Mouse (Mus musculus) myocyte (in vitro differentiated cells): ENCODE data around the gene Prdm2. TPM values are rescaled to one million over a fixed set of nuclear protein-coding genes. Genes with fewer than 3 reads are reported as not detected.

ENCODE experiments used
- H3K27me3 ChIP-seq: one replicate; pipeline ENCODE4 v1.6.1; 2011; ENCODE audit not compliant: control insufficient read depth, insufficient read depth, insufficient read length
- H3K36me3 ChIP-seq: one replicate; pipeline ENCODE4 v1.6.1; 2011; ENCODE audit not compliant: control insufficient read depth, insufficient read depth
- H3K4me2 ChIP-seq: one replicate; pipeline ENCODE4 v1.6.1; 2011; ENCODE audit warnings: low read depth, control low read depth
- H3K4me3 ChIP-seq: one replicate; pipeline ENCODE4 v1.5.1; 2011; ENCODE audit warnings: mild to moderate bottlenecking, control low read depth, moderate library complexity
- H3K79me2 ChIP-seq: one replicate; pipeline ENCODE4 v1.6.1; 2011; ENCODE audit not compliant: control insufficient read depth, insufficient read depth
- H3ac ChIP-seq: one replicate; pipeline ENCODE4 v1.6.1; 2011; ENCODE audit not compliant: control insufficient read depth, insufficient read length
- CEBPB ChIP-seq: IDR thresholded peaks from 2 replicates; pipeline ENCODE4 v1.6.1; 2011; ENCODE audit warnings: mild to moderate bottlenecking, moderate library complexity; ENCODE audit not compliant: poor library complexity, insufficient read depth, severe bottlenecking
- E2F4 ChIP-seq: IDR thresholded peaks from one replicate; pipeline ENCODE4 v1.6.1; 2011; ENCODE audit warnings: mild to moderate bottlenecking, control low read depth, moderate library complexity; ENCODE audit not compliant: insufficient read depth
- MAX ChIP-seq: IDR thresholded peaks from one replicate; pipeline ENCODE4 v1.6.1; 2011; ENCODE audit warnings: low read depth, mild to moderate bottlenecking, control low read depth
- MYOD1 ChIP-seq, 3 experiments: IDR thresholded peaks; one replicate each; pipeline ENCODE4 v1.6.1; 2011; ENCODE audit warnings: control low read depth in 2 of 3, low read depth in 2 of 3, mild to moderate bottlenecking in 2 of 3, moderate library complexity in 1 of 3; ENCODE audit not compliant: insufficient read length in 2 of 3, control insufficient read depth in 1 of 3
- MYOG ChIP-seq, 3 experiments: IDR thresholded peaks; one replicate each; pipeline ENCODE4 v1.6.1; 2011; ENCODE audit warnings: control low read depth in 2 of 3, low read depth in 2 of 3, mild to moderate bottlenecking in 2 of 3; ENCODE audit not compliant: insufficient read length in 2 of 3, control insufficient read depth in 1 of 3, insufficient read depth in 1 of 3
- POLR2A ChIP-seq: IDR thresholded peaks from one replicate; pipeline ENCODE4 v1.6.1; 2011; ENCODE audit warnings: low read depth, mild to moderate bottlenecking, control low read depth, moderate library complexity; ENCODE audit not compliant: insufficient read length
- POLR2AphosphoS2 ChIP-seq: IDR thresholded peaks from one replicate; pipeline ENCODE4 v1.6.1; 2011; ENCODE audit warnings: low read depth, control low read depth; ENCODE audit not compliant: insufficient read length
- REST ChIP-seq: IDR thresholded peaks from one replicate; pipeline ENCODE4 v1.6.1; 2011; ENCODE audit warnings: mild to moderate bottlenecking, control low read depth, moderate library complexity; ENCODE audit not compliant: insufficient read depth, insufficient read length
- SRF ChIP-seq: IDR thresholded peaks from one replicate; pipeline ENCODE4 v1.6.1; 2011; ENCODE audit warnings: low read depth; ENCODE audit not compliant: control insufficient read depth, insufficient read length
- TCF12 ChIP-seq: IDR thresholded peaks from one replicate; pipeline ENCODE4 v1.6.1; 2011; ENCODE audit warnings: mild to moderate bottlenecking, control low read depth; ENCODE audit not compliant: poor library complexity, insufficient read depth, severe bottlenecking
- TCF3 ChIP-seq: IDR thresholded peaks from one replicate; pipeline ENCODE4 v1.6.1; 2011; ENCODE audit warnings: low read depth, control low read depth; ENCODE audit not compliant: insufficient read length
- USF1 ChIP-seq: IDR thresholded peaks from one replicate; pipeline ENCODE4 v1.6.1; 2011; ENCODE audit warnings: low read depth, mild to moderate bottlenecking, control low read depth, moderate library complexity
- polyA plus RNA-seq: library from polyadenylated mRNA; unstranded; fragments of >200 nt; fragmentation: generic; extraction: Trizol; gene quantifications from one replicate; pipeline ENCODE4 v1.2.1, GENCODE M21; 2012; ENCODE audit warnings: missing spikeins

Gene Prdm2
- polyA plus RNA-seq, 1 experiment: 14.5 TPM

DNA sequence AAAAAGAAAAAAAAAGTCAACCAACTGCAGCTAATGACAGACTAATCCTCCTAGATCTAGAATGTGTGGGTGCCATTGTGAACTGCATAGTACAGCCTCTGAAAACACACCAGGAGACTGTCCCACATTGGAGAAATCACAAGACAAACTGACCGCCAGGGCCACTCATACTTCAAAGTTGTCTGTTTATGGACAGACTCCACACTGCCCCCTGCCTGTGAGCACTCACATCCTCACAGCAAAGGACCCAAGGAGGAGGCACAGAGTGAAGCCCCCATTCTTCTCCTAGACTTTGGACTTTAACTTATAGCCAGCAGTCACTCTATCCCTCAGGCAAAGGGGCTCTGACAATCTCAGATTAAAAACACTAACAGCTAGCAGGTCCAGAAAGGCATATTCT is 61.5 kb downstream of the Prdm2 start:
- no peak overlapping the region for H3ac ChIP-seq
- H3K36me3 ChIP-seq: peaks cover 5% of the 10 kb centered on the region
- no peak overlapping the region for H3K4me3 ChIP-seq
- H3K4me2 ChIP-seq: no peak overlapping the region
- no peaks in the 10 kb centered on the region for H3K27me3 ChIP-seq
- peaks cover 100% of the 10 kb centered on the region for H3K79me2 ChIP-seq
- TF ChIP-seq POLR2A (no peak), TCF12 (no peak), SRF (no peak), REST (no peak), E2F4 (no peak), MYOD1 (IDR thresholded peaks at IDR 0.05; ENCODE audit: control insufficient read depth in 1 of 3, insufficient read length in 2 of 3, low read depth in 2 of 3) (no peak)

DNA sequence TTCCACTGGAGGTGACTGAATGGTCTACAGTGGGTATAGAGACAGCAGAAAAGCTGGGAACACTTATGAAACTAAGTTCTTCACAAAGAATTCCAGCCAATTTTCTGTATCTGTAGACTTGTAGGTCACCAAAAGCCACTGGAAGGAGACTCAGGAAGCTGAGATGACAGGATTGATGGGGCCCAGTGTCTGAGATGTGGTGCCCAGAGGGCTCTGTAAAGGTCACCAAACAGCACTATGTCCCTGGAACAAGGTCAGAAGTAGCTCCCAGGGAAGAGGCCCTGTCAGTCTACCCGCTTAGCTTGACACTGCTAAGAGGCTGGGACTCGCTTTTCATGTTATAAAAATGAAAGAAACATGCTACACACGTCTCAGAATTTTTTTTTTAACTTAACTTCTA is 65.1 kb downstream of the Prdm2 start:
- TF ChIP-seq MYOG (IDR thresholded peaks at IDR 0.05; ENCODE audit: control insufficient read depth in 1 of 3, insufficient read depth in 1 of 3, insufficient read length in 2 of 3, low read depth in 2 of 3) (no peak), TCF12 (no peak), SRF (no peak), MYOD1 (IDR thresholded peaks at IDR 0.05; ENCODE audit: control insufficient read depth in 1 of 3, insufficient read length in 2 of 3, low read depth in 2 of 3) (no peak), POLR2A (no peak), POLR2AphosphoS2 (no peak), CEBPB (no peak), USF1 (no peak), MAX (no peak), REST (no peak), TCF3 (no peak), E2F4 (no peak)
- Histone ChIP-seq H3ac (no peak overlapping the region), H3K4me2 (no peak overlapping the region), H3K4me3 (no peak overlapping the region), H3K79me2 (peaks cover 100% of the 10 kb centered on the region), H3K36me3 (no peaks in the 10 kb centered on the region), H3K27me3 (no peaks in the 10 kb centered on the region)

DNA sequence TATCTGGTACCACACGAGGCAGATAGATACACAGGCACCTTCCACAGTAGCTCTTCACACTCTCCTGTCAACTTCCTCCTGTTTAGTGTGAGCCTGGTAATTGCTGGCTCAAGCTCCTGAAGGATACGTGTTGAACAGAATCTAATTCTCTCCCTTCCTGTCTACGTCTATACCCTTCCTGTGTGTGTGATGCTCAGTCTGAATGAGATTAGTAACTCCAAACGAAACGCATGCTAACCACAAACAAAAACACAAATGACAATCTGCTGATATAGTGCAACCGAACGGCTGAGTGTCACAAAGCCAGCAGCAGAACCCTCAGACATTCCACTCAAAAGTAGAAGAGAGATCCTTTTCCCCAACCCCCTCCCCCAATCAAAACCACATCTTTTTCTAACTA is 69.2 kb downstream of the Prdm2 start:
- no peak for TF ChIP-seq MYOD1 (IDR thresholded peaks at IDR 0.05; ENCODE audit: control insufficient read depth in 1 of 3, insufficient read length in 2 of 3, low read depth in 2 of 3)
- no peak for TF ChIP-seq TCF12
- TF ChIP-seq MAX: no peak
- TF ChIP-seq USF1: no peak
- TF ChIP-seq SRF: no peak
- no peak for TF ChIP-seq E2F4
- no peak for TF ChIP-seq MYOG (IDR thresholded peaks at IDR 0.05; ENCODE audit: control insufficient read depth in 1 of 3, insufficient read depth in 1 of 3, insufficient read length in 2 of 3, low read depth in 2 of 3)
- no peak for TF ChIP-seq POLR2AphosphoS2
- no peak for TF ChIP-seq TCF3
- TF ChIP-seq POLR2A: no peak
- no peak for TF ChIP-seq CEBPB
- TF ChIP-seq REST: no peak
- Histone ChIP-seq H3K4me3 (no peak overlapping the region), H3K36me3 (peaks cover 24% of the 10 kb centered on the region), H3K4me2 (no peak overlapping the region), H3ac (no peak overlapping the region), H3K79me2 (peaks cover 92% of the 10 kb centered on the region), H3K27me3 (no peaks in the 10 kb centered on the region)

DNA sequence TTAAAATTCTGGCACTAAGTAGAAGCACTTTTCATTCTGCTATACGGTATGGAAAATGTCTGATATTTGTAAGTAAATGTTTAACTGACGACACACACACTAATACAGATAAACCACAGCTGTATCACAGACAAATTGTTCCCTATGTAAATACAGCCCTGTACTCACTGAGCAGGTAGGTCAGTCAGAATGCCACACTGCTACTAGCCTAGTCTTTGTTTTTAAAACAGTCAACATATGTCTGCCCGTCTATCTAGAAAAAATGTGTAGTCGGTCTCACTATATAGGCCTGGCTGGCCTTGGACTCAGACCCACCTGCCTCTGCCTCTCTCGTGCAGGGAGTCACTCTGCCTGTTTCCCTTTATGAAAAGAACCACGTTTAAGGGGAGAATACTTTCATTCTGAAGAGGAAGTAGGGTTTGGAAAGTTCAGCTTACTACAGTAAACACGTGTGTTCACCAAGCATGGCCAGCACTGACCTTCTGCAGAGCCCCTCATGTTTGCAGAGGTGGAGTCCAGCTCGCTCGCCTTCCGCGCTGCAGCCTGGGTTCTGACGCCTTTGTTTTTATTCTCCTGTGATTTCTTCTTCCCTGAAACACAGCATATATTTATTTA is 71.0 kb downstream of the Prdm2 start:
- Histone ChIP-seq H3K4me2 (no peak overlapping the region), H3K79me2 (peaks cover 74% of the 10 kb centered on the region), H3ac (no peak overlapping the region), H3K36me3 (peaks cover 28% of the 10 kb centered on the region), H3K4me3 (no peak overlapping the region), H3K27me3 (no peaks in the 10 kb centered on the region)
- no peak for TF ChIP-seq MYOD1 (IDR thresholded peaks at IDR 0.05; ENCODE audit: control insufficient read depth in 1 of 3, insufficient read length in 2 of 3, low read depth in 2 of 3)
- no peak for TF ChIP-seq E2F4
- TF ChIP-seq USF1: no peak
- no peak for TF ChIP-seq POLR2A
- TF ChIP-seq SRF: no peak
- TF ChIP-seq MAX: no peak
- TF ChIP-seq TCF3: no peak
- TF ChIP-seq REST: no peak
- TF ChIP-seq CEBPB: no peak
- no peak for TF ChIP-seq TCF12
- no peak for TF ChIP-seq MYOG (IDR thresholded peaks at IDR 0.05; ENCODE audit: control insufficient read depth in 1 of 3, insufficient read depth in 1 of 3, insufficient read length in 2 of 3, low read depth in 2 of 3)
- TF ChIP-seq POLR2AphosphoS2: no peak

DNA sequence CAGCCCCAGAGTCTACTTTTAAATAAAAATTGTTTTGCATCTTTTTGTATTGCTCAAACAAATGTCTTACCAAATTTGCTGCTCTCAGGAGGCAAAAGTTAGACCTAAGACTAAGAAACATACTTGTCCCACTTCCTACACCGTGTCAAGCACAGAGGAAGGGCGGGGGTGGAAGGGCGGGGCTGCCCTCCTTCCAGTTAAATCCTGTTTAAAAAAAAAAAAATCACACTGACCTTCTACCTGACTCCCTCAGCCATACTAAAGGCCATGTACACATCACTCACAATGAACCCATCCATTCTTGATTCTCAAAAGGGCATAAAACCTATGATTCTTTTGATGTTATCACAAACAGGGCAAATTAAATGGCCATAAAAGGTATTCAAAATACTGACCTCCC is 71.9 kb downstream of the Prdm2 start:
- peaks cover 34% of the 10 kb centered on the region for H3K36me3 ChIP-seq
- TF ChIP-seq MYOD1 (IDR thresholded peaks at IDR 0.05; ENCODE audit: control insufficient read depth in 1 of 3, insufficient read length in 2 of 3, low read depth in 2 of 3): no peak
- TF ChIP-seq SRF: no peak
- TF ChIP-seq MYOG (IDR thresholded peaks at IDR 0.05; ENCODE audit: control insufficient read depth in 1 of 3, insufficient read depth in 1 of 3, insufficient read length in 2 of 3, low read depth in 2 of 3): no peak
- TF ChIP-seq POLR2A: no peak
- TF ChIP-seq POLR2AphosphoS2: no peak
- TF ChIP-seq USF1: no peak
- no peak for TF ChIP-seq E2F4
- TF ChIP-seq TCF3: no peak
- no peak for TF ChIP-seq CEBPB
- TF ChIP-seq MAX: no peak
- no peak for TF ChIP-seq TCF12
- no peak for TF ChIP-seq REST
- no peak overlapping the region for H3ac ChIP-seq
- peaks cover 66% of the 10 kb centered on the region for H3K79me2 ChIP-seq
- H3K4me2 ChIP-seq: no peak overlapping the region
- no peaks in the 10 kb centered on the region for H3K27me3 ChIP-seq
- no peak overlapping the region for H3K4me3 ChIP-seq
